Mouse (Mus musculus) MEL (cell line): ENCODE results near the gene Trmt10c. TPM values are rescaled to one million over a fixed set of nuclear protein-coding genes. Genes with fewer than 3 reads are reported as not detected.
A peak's percentile ranks its signal among the peaks of the same experiment; 100 is the strongest.

Experiments used
- DNase-seq: peaks from one replicate; pipeline ENCODE4 v3.0.0; 2011; ENCODE audit warnings: low read depth, low spot score
- H3K27ac ChIP-seq: 2 replicates; pipeline ENCODE4 v1.5.1; 2012; ENCODE audit warnings: low read depth, mild to moderate bottlenecking, control low read depth, low read length, moderate library complexity; ENCODE audit not compliant: control insufficient read depth
- H3K27me3 ChIP-seq, 2 experiments: fragments of 150-350 bp in 1 of 2; sonication (generic) in 1 of 2; 2 replicates each; pipeline ENCODE4 v1.6.1; 2012; ENCODE audit warnings: low read length in 2 of 2, mild to moderate bottlenecking in 2 of 2, improper control_type of control experiment in 1 of 2, moderate library complexity in 1 of 2; ENCODE audit not compliant: insufficient read depth in 2 of 2, control insufficient read depth in 1 of 2
- H3K36me3 ChIP-seq, 2 experiments: 2 replicates each; pipeline ENCODE4 v1.6.1; 2012 to 2014; ENCODE audit warnings: low read length in 2 of 2, improper control_type of control experiment in 1 of 2, inconsistent platforms in 1 of 2, mild to moderate bottlenecking in 1 of 2; ENCODE audit not compliant: insufficient read depth in 2 of 2, control insufficient read depth in 1 of 2
- H3K4me1 ChIP-seq, 2 experiments: fragments of 150-350 bp in 1 of 2; sonication (generic) in 1 of 2; 2 replicates each; pipeline ENCODE4 v1.6.1; 2012; ENCODE audit warnings: low read length in 2 of 2, improper control_type of control experiment in 1 of 2, mild to moderate bottlenecking in 1 of 2; ENCODE audit not compliant: insufficient read depth in 2 of 2, control insufficient read depth in 1 of 2
- H3K4me3 ChIP-seq, 2 experiments: fragments of 150-350 bp in 1 of 2; sonication (generic) in 1 of 2; 2 replicates each; pipeline ENCODE4 v1.5.1; 2012; ENCODE audit warnings: low read depth in 2 of 2, low read length in 2 of 2, mild to moderate bottlenecking in 2 of 2, moderate library complexity in 2 of 2, control low read depth in 1 of 2, improper control_type of control experiment in 1 of 2; ENCODE audit not compliant: control insufficient read depth in 1 of 2, insufficient read depth in 1 of 2
- H3K79me2 ChIP-seq: 2 replicates; pipeline ENCODE4 v1.6.1; 2012; ENCODE audit warnings: mild to moderate bottlenecking, low read length, moderate library complexity; ENCODE audit not compliant: control insufficient read depth, poor library complexity, insufficient read depth
- H3K9ac ChIP-seq: 2 replicates; pipeline ENCODE4 v1.6.1; 2012; ENCODE audit warnings: low read depth, mild to moderate bottlenecking, control low read depth, low read length, moderate library complexity; ENCODE audit not compliant: control insufficient read depth, poor library complexity, severe bottlenecking
- H3K9me3 ChIP-seq: fragments of 150-350 bp; sonication (generic); replicated peaks from 2 replicates; pipeline ENCODE4 v1.6.1; 2012; ENCODE audit warnings: mild to moderate bottlenecking, low read length, improper control_type of control experiment, moderate library complexity; ENCODE audit not compliant: insufficient read depth
- CTCF ChIP-seq, 3 experiments: IDR thresholded peaks in 2 of 3; conservative IDR thresholded peaks in 1 of 3; 2 replicates each; pipeline ENCODE4 v1.5.1; 2011 to 2012; ENCODE audit warnings: low read length in 3 of 3, low read depth in 2 of 3, mild to moderate bottlenecking in 2 of 3, improper control_type of control experiment in 1 of 3, inconsistent platforms in 1 of 3, mixed read lengths in 1 of 3, moderate library complexity in 1 of 3; ENCODE audit not compliant: control insufficient read depth in 1 of 3, insufficient read depth in 1 of 3, poor library complexity in 1 of 3, severe bottlenecking in 1 of 3
- E2F4 ChIP-seq: IDR thresholded peaks from 2 replicates; pipeline ENCODE4 v1.6.1; 2011; ENCODE audit warnings: low read depth, low read length, improper control_type of control experiment, borderline replicate concordance
- EP300 ChIP-seq, 2 experiments: IDR thresholded peaks; 2 replicates each; pipeline ENCODE4 v1.6.1; 2011; ENCODE audit warnings: improper control_type of control experiment in 2 of 2, low read length in 2 of 2, low read depth in 1 of 2, mild to moderate bottlenecking in 1 of 2
- ETS1 ChIP-seq: IDR thresholded peaks from 2 replicates; pipeline ENCODE4 v1.6.1; 2012; ENCODE audit warnings: low read depth, mild to moderate bottlenecking, inconsistent platforms, low read length, improper control_type of control experiment, moderate library complexity
- GABPA ChIP-seq: IDR thresholded peaks from 2 replicates; pipeline ENCODE4 v1.6.1; 2012; ENCODE audit warnings: low read depth, mild to moderate bottlenecking, inconsistent platforms, low read length, improper control_type of control experiment, moderate library complexity
- HCFC1 ChIP-seq: IDR thresholded peaks from 2 replicates; pipeline ENCODE4 v1.6.1; 2012; ENCODE audit warnings: low read depth, mild to moderate bottlenecking, inconsistent platforms, low read length, improper control_type of control experiment, moderate library complexity
- JUND ChIP-seq: IDR thresholded peaks from 2 replicates; pipeline ENCODE4 v1.6.1; 2011; ENCODE audit warnings: low read depth, mild to moderate bottlenecking, improper control_type of control experiment, low read length
- MAZ ChIP-seq: IDR thresholded peaks from 2 replicates; pipeline ENCODE4 v1.6.1; 2012; ENCODE audit warnings: low read depth, mild to moderate bottlenecking, inconsistent platforms, low read length, improper control_type of control experiment
- MXI1 ChIP-seq: IDR thresholded peaks from 2 replicates; pipeline ENCODE4 v1.6.1; 2011; ENCODE audit warnings: mild to moderate bottlenecking, low read depth, low read length, improper control_type of control experiment
- NELFE ChIP-seq: IDR thresholded peaks from 2 replicates; pipeline ENCODE4 v1.6.1; 2011; ENCODE audit warnings: low read depth, low read length, improper control_type of control experiment
- POLR2AphosphoS5 ChIP-seq: IDR thresholded peaks from 2 replicates; pipeline ENCODE4 v1.6.1; 2012; ENCODE audit warnings: low read depth, borderline replicate concordance, mild to moderate bottlenecking, inconsistent platforms, low read length, moderate library complexity, mixed read lengths
- RCOR1 ChIP-seq: IDR thresholded peaks from 2 replicates; pipeline ENCODE4 v1.6.1; 2012; ENCODE audit warnings: low read depth, mild to moderate bottlenecking, inconsistent platforms, low read length, improper control_type of control experiment
- SIN3A ChIP-seq: IDR thresholded peaks from 2 replicates; pipeline ENCODE4 v1.6.1; 2012; ENCODE audit warnings: low read length, improper control_type of control experiment, inconsistent platforms
- TBP ChIP-seq: IDR thresholded peaks from 2 replicates; pipeline ENCODE4 v1.8.0; 2011; ENCODE audit warnings: low read depth, low read length, improper control_type of control experiment
- TCF12 ChIP-seq: IDR thresholded peaks from 2 replicates; pipeline ENCODE4 v1.6.1; 2014; ENCODE audit warnings: low read depth, mild to moderate bottlenecking, inconsistent platforms, low read length, improper control_type of control experiment, moderate library complexity
- USF1 ChIP-seq: IDR thresholded peaks from 2 replicates; pipeline ENCODE4 v1.6.1; 2014; ENCODE audit warnings: low read depth, mild to moderate bottlenecking, inconsistent platforms, low read length, improper control_type of control experiment, moderate library complexity
- USF2 ChIP-seq, 2 experiments: IDR thresholded peaks; 2 replicates each; pipeline ENCODE4 v1.6.1; 2011 to 2012; ENCODE audit warnings: improper control_type of control experiment in 2 of 2, low read length in 2 of 2, borderline replicate concordance in 1 of 2, inconsistent platforms in 1 of 2, low read depth in 1 of 2, mild to moderate bottlenecking in 1 of 2; ENCODE audit not compliant: insufficient read depth in 1 of 2
- ZKSCAN1 ChIP-seq: IDR thresholded peaks from 2 replicates; pipeline ENCODE4 v1.6.1; 2012; ENCODE audit warnings: low read depth, mild to moderate bottlenecking, inconsistent platforms, low read length, improper control_type of control experiment, moderate library complexity
- polyA plus RNA-seq, 2 experiments: library from polyadenylated mRNA; stranded (reverse) in 1 of 2; unstranded in 1 of 2; fragments of >175 nt in 1 of 2; fragments of >200 nt in 1 of 2; gene quantifications; 2 replicates each; pipeline versions ENCODE4 v1.2.1 to v1.2.4; 2012; ENCODE audit warnings: low replicate concordance in 2 of 2, low read depth in 1 of 2; ENCODE audit not compliant: insufficient read length in 2 of 2, insufficient read depth in 1 of 2, missing spikeins in 1 of 2
- total RNA-seq: library from RNA; depleted of rRNA; stranded (reverse); fragments of 300-350 nt; gene quantifications from 2 replicates; pipeline ENCODE4 v1.2.3, GENCODE M21; 2012

Trmt10c gene
- total and polyA plus RNA-seq, 3 experiments, result 16.5 to 48.5 (median 32.3) TPM

GRCm38 (mm10) chr16:56028722-56029551 is 8.7 kb downstream of the Trmt10c start (continued):
- TF ChIP-seq EP300 (IDR thresholded peaks at IDR 0.05; ENCODE audit: low read depth in 1 of 2, low read length in 2 of 2) (no peak), E2F4 (no peak), JUND (no peak), NELFE (no peak), HCFC1 (no peak), RCOR1 (no peak)

GRCm38 (mm10) chr16:56027854-56028629 is 9.6 kb downstream of the Trmt10c start:
- Histone ChIP-seq H3K4me1 (peaks cover 2 to 5% of the 10 kb centered on the region in 2 experiments), H3K9me3 (no peaks in the 10 kb centered on the region), H3K4me3 (peak overlapping the region; percentile 79 to 99), H3K36me3 (peaks cover 23 to 32% of the 10 kb centered on the region in 2 experiments), H3K79me2 (peaks cover 54% of the 10 kb centered on the region), H3K27me3 (no peaks in the 10 kb centered on the region), H3K9ac (peak overlapping the region; percentile 84), H3K27ac (peak overlapping the region; percentile 63; the same call in 1 of the 2 replicates)
- no peak for TF ChIP-seq SIN3A
- TF ChIP-seq TCF12, result no peak
- no peak for TF ChIP-seq USF1
- no peak for TF ChIP-seq TBP
- TF ChIP-seq MAZ, result no peak
- TF ChIP-seq GABPA, result no peak
- TF ChIP-seq NELFE, result no peak
- TF ChIP-seq POLR2AphosphoS5, result no peak
- no peak for TF ChIP-seq CTCF (IDR thresholded peaks at IDR 0.05 in 2 of 3, conservative IDR thresholded peaks at IDR 0.05 in 1 of 3; ENCODE audit: control insufficient read depth in 1 of 3, insufficient read depth in 1 of 3, low read depth in 2 of 3, low read length in 3 of 3, poor library complexity in 1 of 3, severe bottlenecking in 1 of 3)
- no peak for TF ChIP-seq ZKSCAN1
- peak; percentile 40 for DNase-seq

DNA sequence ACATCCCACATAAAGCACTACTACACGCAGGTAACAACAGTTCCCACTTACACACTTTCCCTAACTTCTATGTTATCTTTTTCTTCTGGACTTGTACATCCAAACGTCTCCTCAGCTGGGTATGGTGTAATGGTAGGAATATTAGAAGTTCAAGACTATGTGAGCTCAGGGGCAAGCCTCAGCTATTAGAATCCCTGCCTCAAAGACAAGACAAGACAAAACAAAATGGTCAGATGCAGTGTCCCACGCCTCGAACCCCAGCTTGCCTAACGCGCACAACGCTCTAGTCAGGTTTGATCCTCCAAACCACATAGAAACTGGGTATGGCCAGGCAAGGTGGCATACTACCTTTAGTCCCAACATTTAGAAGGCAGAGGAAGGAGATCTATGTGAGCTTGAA is 18.0 kb downstream of the Trmt10c start:
- Histone ChIP-seq H3K4me1 (peaks cover 0 to 2% of the 10 kb centered on the region in 2 experiments; a peak in 1 of 4 replicates), H3K27me3 (no peaks in the 10 kb centered on the region), H3K27ac (no peak overlapping the region), H3K9me3 (no peaks in the 10 kb centered on the region), H3K79me2 (peaks cover 17% of the 10 kb centered on the region), H3K4me3 (no peak overlapping the region), H3K9ac (no peak overlapping the region), H3K36me3 (peaks cover 2 to 55% of the 10 kb centered on the region in 2 experiments)
- no peak for DNase-seq
- TF ChIP-seq POLR2AphosphoS5, result no peak
- TF ChIP-seq MAZ, result no peak
- TF ChIP-seq TCF12, result no peak
- TF ChIP-seq ETS1, result no peak
- no peak for TF ChIP-seq CTCF (IDR thresholded peaks at IDR 0.05 in 2 of 3, conservative IDR thresholded peaks at IDR 0.05 in 1 of 3; ENCODE audit: control insufficient read depth in 1 of 3, insufficient read depth in 1 of 3, low read depth in 2 of 3, low read length in 3 of 3, poor library complexity in 1 of 3, severe bottlenecking in 1 of 3)
- no peak for TF ChIP-seq RCOR1
- TF ChIP-seq MXI1, result no peak
- no peak for TF ChIP-seq USF2 (IDR thresholded peaks at IDR 0.05; ENCODE audit: borderline replicate concordance in 1 of 2, insufficient read depth in 1 of 2, low read depth in 1 of 2, low read length in 2 of 2)
